Mouse (Mus musculus): ENCODE measurements around the gene Nfatc4. TPM values are rescaled to one million over a fixed set of nuclear protein-coding genes. Genes with fewer than 3 reads are reported as not detected.

Nfatc4 gene
- total and polyA plus RNA-seq, 3 experiments: not detected

DNA sequence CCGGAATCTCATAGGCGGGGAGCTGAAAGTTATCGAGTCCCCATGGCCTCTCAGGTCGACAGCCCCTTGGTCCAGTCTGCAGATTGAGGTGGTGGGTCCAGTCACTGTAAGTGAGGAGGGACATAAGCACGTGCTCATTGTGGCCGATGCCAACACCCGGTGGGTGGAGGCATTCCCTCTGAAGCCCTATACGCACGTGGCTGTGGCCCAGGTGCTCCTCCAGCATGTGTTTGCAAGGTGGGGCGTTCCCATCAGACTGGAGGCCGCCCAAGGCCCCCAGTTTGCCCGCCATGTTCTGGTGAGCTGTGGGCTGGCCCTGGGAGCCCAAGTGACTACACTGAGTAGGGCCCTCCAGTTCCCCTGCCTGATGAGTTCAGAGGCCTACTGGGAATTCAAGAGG lies 49.1 kb downstream of the Nfatc4 start:
- no peak overlapping the region for H3K9ac ChIP-seq (ENCODE audit: insufficient read depth, low read depth)
- H3K4me3 ChIP-seq (replicated peaks in 1 of 3; ENCODE audit: low read depth in 2 of 3, low read length in 2 of 3, poor library complexity in 1 of 3): no peak overlapping the region
- no peak for DNase-seq (ENCODE audit: extremely low read depth)
- H3K36me3 ChIP-seq (replicated peaks in 1 of 2; ENCODE audit: control insufficient read depth in 1 of 2, insufficient read depth in 1 of 2, low read length in 1 of 2): no peaks in the 10 kb centered on the region
- H3K9me3 ChIP-seq (replicated peaks; ENCODE audit: low read length): peaks cover 10% of the 10 kb centered on the region
- in situ Hi-C loops (cut with MboI; ENCODE audit: low pct_ligation_motif_present, low pct_unique_long_range_greater_than_20kb, low sequenced_read_pairs): loop anchor here (5.0 kb wide), 1 partner anchor 35 kb away; no protein-coding TSS in a partner anchor
- no peak for TF ChIP-seq MEF2A (IDR thresholded peaks at IDR 0.05; ENCODE audit: borderline replicate concordance, low read depth, low read length)
- H3K27me3 ChIP-seq (replicated peaks): peaks cover 9% of the 10 kb centered on the region
- dilution Hi-C loops (cut with MboI; ENCODE audit: extremely low pct_ligation_motif_present, extremely low pct_unique_long_range_greater_than_20kb, low sequenced_read_pairs): no loop called here
- no peaks in the 10 kb centered on the region for H3K79me2 ChIP-seq (replicated peaks; ENCODE audit: control insufficient read depth, extremely low read depth, insufficient read depth, poor library complexity, severe bottlenecking)
- H3K4me2 ChIP-seq (ENCODE audit: insufficient read depth, low read depth, poor library complexity, severe bottlenecking): no peak overlapping the region
- H3K4me1 ChIP-seq (ENCODE audit: control insufficient read depth in 1 of 2, insufficient read depth in 2 of 2): peaks cover 13 to 45% of the 10 kb centered on the region in 2 experiments
- no peak overlapping the region for H3K27ac ChIP-seq (ENCODE audit: insufficient read depth, low read depth)

DNA sequence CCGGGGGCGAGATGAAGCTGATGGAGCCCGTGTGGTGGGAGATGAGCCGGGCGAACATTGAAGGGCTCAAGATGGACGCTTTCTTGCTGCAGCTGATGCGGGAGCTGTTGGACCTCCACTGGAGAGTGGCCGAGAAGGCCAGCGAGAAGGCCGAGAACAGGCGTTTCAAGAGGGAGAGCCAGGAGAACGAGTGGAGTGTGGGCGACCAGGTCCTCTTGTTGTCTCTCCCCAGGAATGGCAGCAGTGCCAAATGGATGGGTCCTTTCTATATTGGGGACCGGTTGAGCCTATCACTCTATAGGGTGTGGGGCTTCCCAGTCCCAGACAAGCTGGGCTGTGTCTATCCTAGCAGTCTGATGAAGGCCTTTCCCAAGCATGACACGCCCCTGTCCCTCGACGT lies 49.6 kb downstream of the Nfatc4 start:
- dilution Hi-C loops (cut with MboI; ENCODE audit: extremely low pct_ligation_motif_present, extremely low pct_unique_long_range_greater_than_20kb, low sequenced_read_pairs): no loop called here
- no peak for TF ChIP-seq TCF12 (IDR thresholded peaks at IDR 0.05; ENCODE audit: low read depth, low read length)
- no peak for TF ChIP-seq HCFC1 (IDR thresholded peaks at IDR 0.05; ENCODE audit: low read depth, low read length)
- TF ChIP-seq POLR2AphosphoS2 (IDR thresholded peaks at IDR 0.05; ENCODE audit: low read depth, low read length): no peak
- TF ChIP-seq MAZ (IDR thresholded peaks at IDR 0.05; ENCODE audit: low read depth, low read length): no peak
- no peak for TF ChIP-seq MXI1 (IDR thresholded peaks at IDR 0.05; ENCODE audit: low read depth, low read length)
- no peak for TF ChIP-seq GABPA (IDR thresholded peaks at IDR 0.05; ENCODE audit: insufficient replicate concordance, low read depth, low read length)
- no peak for TF ChIP-seq CHD2 (IDR thresholded peaks at IDR 0.05; ENCODE audit: low read length)
- TF ChIP-seq MYC (IDR thresholded peaks at IDR 0.05; ENCODE audit: low read depth, low read length): no peak
- TF ChIP-seq E2F4 (IDR thresholded peaks at IDR 0.05; ENCODE audit: insufficient replicate concordance, low read depth, low read length): no peak
- TF ChIP-seq POLR2A (IDR thresholded peaks at IDR 0.05; ENCODE audit: low read depth, low read length): no peak
- no peak for TF ChIP-seq NELFE (IDR thresholded peaks at IDR 0.05; ENCODE audit: low read depth, low read length)
- no peak for TF ChIP-seq ZC3H11A (IDR thresholded peaks at IDR 0.05; ENCODE audit: low read depth, low read length)
- TF ChIP-seq JUND (conservative IDR thresholded peaks at IDR 0.05; ENCODE audit: low read depth, low read length): no peak
- Histone ChIP-seq H3K27ac (ENCODE audit: insufficient read depth, low read depth) (no peak overlapping the region), H3K4me2 (ENCODE audit: insufficient read depth, low read depth, poor library complexity, severe bottlenecking) (no peak overlapping the region), H3K4me3 (replicated peaks in 1 of 3; ENCODE audit: low read depth in 2 of 3, low read length in 2 of 3, poor library complexity in 1 of 3) (no peak overlapping the region), H3K79me2 (replicated peaks; ENCODE audit: control insufficient read depth, extremely low read depth, insufficient read depth, poor library complexity, severe bottlenecking) (no peaks in the 10 kb centered on the region), H3K9ac (ENCODE audit: insufficient read depth, low read depth) (no peak overlapping the region), H3K36me3 (replicated peaks in 1 of 2; ENCODE audit: control insufficient read depth in 1 of 2, insufficient read depth in 1 of 2, low read length in 1 of 2) (no peaks in the 10 kb centered on the region), H3K4me1 (ENCODE audit: control insufficient read depth in 1 of 2, insufficient read depth in 2 of 2) (peaks cover 13 to 42% of the 10 kb centered on the region in 2 experiments), H3K27me3 (replicated peaks) (peaks cover 9% of the 10 kb centered on the region), H3K9me3 (replicated peaks; ENCODE audit: low read length) (peaks cover 10% of the 10 kb centered on the region)
- in situ Hi-C loops (cut with MboI; ENCODE audit: low pct_ligation_motif_present, low pct_unique_long_range_greater_than_20kb, low sequenced_read_pairs): loop anchor here (5.0 kb wide), 1 partner anchor 35 kb away; no protein-coding TSS in a partner anchor
- no peak for DNase-seq (ENCODE audit: extremely low read depth)

DNA sequence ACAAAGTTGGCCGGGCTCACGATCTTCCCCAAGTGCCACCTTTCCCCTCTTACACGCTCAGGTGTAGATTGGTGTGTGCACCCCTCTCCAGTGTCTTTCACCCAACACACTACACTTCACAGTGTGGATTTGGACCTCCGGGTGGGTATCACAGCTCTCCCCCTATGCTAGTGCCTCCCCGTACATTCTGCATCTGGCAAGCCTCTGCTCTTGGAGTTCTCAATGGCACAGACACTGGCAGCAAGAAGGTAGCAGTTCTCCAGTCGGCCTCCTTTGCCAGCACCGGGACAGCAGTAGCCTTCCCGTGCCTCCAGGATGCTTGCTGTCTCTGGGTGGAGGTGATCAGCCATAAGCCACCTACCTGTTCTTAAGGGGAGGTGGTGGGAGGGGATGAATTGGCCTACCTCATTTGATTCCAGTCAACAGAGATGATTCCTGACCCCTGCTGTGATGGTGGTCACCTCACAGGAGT lies 50.3 kb downstream of the Nfatc4 start:
- Histone ChIP-seq H3K9ac (ENCODE audit: insufficient read depth, low read depth) (no peak overlapping the region), H3K27me3 (replicated peaks) (peaks cover 9% of the 10 kb centered on the region), H3K4me1 (ENCODE audit: control insufficient read depth in 1 of 2, insufficient read depth in 2 of 2) (peaks cover 8 to 35% of the 10 kb centered on the region in 2 experiments), H3K79me2 (replicated peaks; ENCODE audit: control insufficient read depth, extremely low read depth, insufficient read depth, poor library complexity, severe bottlenecking) (no peaks in the 10 kb centered on the region), H3K4me3 (replicated peaks in 1 of 3; ENCODE audit: low read depth in 2 of 3, low read length in 2 of 3, poor library complexity in 1 of 3) (no peak overlapping the region), H3K4me2 (ENCODE audit: insufficient read depth, low read depth, poor library complexity, severe bottlenecking) (peak overlapping the region; percentile 3; the same call in 1 of the 2 replicates), H3K9me3 (replicated peaks; ENCODE audit: low read length) (peaks cover 10% of the 10 kb centered on the region), H3K36me3 (replicated peaks in 1 of 2; ENCODE audit: control insufficient read depth in 1 of 2, insufficient read depth in 1 of 2, low read length in 1 of 2) (no peaks in the 10 kb centered on the region), H3K27ac (ENCODE audit: insufficient read depth, low read depth) (no peak overlapping the region)
- in situ Hi-C loops (cut with MboI; ENCODE audit: low pct_ligation_motif_present, low pct_unique_long_range_greater_than_20kb, low sequenced_read_pairs) (loop anchor here (5.0 kb wide), 1 partner anchor 34 kb away; no protein-coding TSS in a partner anchor), dilution Hi-C loops (cut with MboI; ENCODE audit: extremely low pct_ligation_motif_present, extremely low pct_unique_long_range_greater_than_20kb, low sequenced_read_pairs) (no loop called here)
- no peak for TF ChIP-seq KAT2A (IDR thresholded peaks at IDR 0.05; ENCODE audit: insufficient replicate concordance, low read length)
- no peak for TF ChIP-seq IRF4 (IDR thresholded peaks at IDR 0.05; ENCODE audit: low read depth, low read length)
- TF ChIP-seq CHD1 (IDR thresholded peaks at IDR 0.05; ENCODE audit: low read depth, low read length): no peak
- no peak for TF ChIP-seq GABPA (IDR thresholded peaks at IDR 0.05; ENCODE audit: insufficient replicate concordance, low read depth, low read length)
- no peak for TF ChIP-seq MXI1 (IDR thresholded peaks at IDR 0.05; ENCODE audit: low read depth, low read length)
- TF ChIP-seq SIN3A (IDR thresholded peaks at IDR 0.05; ENCODE audit: low read length): no peak
- TF ChIP-seq TBP (conservative IDR thresholded peaks at IDR 0.05; ENCODE audit: low read depth, low read length): no peak
- TF ChIP-seq ELF1 (IDR thresholded peaks at IDR 0.05; ENCODE audit: low read depth, low read length): no peak
- TF ChIP-seq EP300 (IDR thresholded peaks at IDR 0.05; ENCODE audit: low read length): no peak
- TF ChIP-seq MYC (IDR thresholded peaks at IDR 0.05; ENCODE audit: low read depth, low read length): no peak
- TF ChIP-seq RCOR1 (conservative IDR thresholded peaks at IDR 0.05; ENCODE audit: low read depth, low read length): no peak
- TF ChIP-seq ZNF384 (IDR thresholded peaks at IDR 0.05; ENCODE audit: low read depth, low read length): no peak
- no peak for TF ChIP-seq ZC3H11A (IDR thresholded peaks at IDR 0.05; ENCODE audit: low read depth, low read length)
- TF ChIP-seq E2F4 (IDR thresholded peaks at IDR 0.05; ENCODE audit: insufficient replicate concordance, low read depth, low read length): no peak
- no peak for TF ChIP-seq MAZ (IDR thresholded peaks at IDR 0.05; ENCODE audit: low read depth, low read length)
- TF ChIP-seq MAFK (IDR thresholded peaks at IDR 0.05; ENCODE audit: insufficient replicate concordance, low read length): no peak
- no peak for TF ChIP-seq HCFC1 (IDR thresholded peaks at IDR 0.05; ENCODE audit: low read depth, low read length)
- DNase-seq (ENCODE audit: extremely low read depth): no peak

Data from CH12.LX (cell line).